Mouse (Mus musculus) intestine, embryonic 14.5 days (tissue): ENCODE data around the gene Chrm3. TPM values are rescaled to one million over a fixed set of nuclear protein-coding genes. Genes with fewer than 3 reads are reported as not detected.

Source experiments
- ATAC-seq: fragments of 200-750 bp; cut with Nextera tagmentation; replicated peaks from 2 replicates; pipeline ENCODE4 v1.8.0; 2017; ENCODE audit warnings: low read depth, moderate number of reproducible peaks, moderate TSS enrichment, moderate library complexity; ENCODE audit not compliant: low FRiP score, low TSS enrichment
- DNase-seq: peaks from one replicate; pipeline ENCODE4 v3.0.0-alpha.2; 2018; ENCODE audit warnings: low spot score
- H3K27ac ChIP-seq: fragments of 300-500 bp; sonication (generic); 2 replicates; pipeline ENCODE4 v1.5.1; 2014; ENCODE audit warnings: low read depth, mild to moderate bottlenecking, control low read depth
- H3K27me3 ChIP-seq: fragments of 300-500 bp; sonication (generic); replicated peaks from 2 replicates; pipeline ENCODE4 v1.6.1; 2014; ENCODE audit warnings: low read length, control low read depth; ENCODE audit not compliant: control insufficient read depth, insufficient read depth
- H3K36me3 ChIP-seq: fragments of 300-500 bp; sonication (generic); 2 replicates; pipeline ENCODE4 v1.6.1; 2014; ENCODE audit warnings: low read length, control low read depth; ENCODE audit not compliant: control insufficient read depth, insufficient read depth
- H3K4me1 ChIP-seq: fragments of 300-500 bp; sonication (generic); replicated peaks from 2 replicates; pipeline ENCODE4 v1.6.1; 2014; ENCODE audit warnings: low read length, control low read depth, mixed read lengths; ENCODE audit not compliant: control insufficient read depth, insufficient read depth
- H3K4me2 ChIP-seq: fragments of 300-500 bp; sonication (generic); 2 replicates; pipeline ENCODE4 v1.6.1; 2014; ENCODE audit warnings: low read length
- H3K4me3 ChIP-seq: fragments of 300-500 bp; sonication (generic); 2 replicates; pipeline ENCODE4 v1.5.1; 2014; ENCODE audit warnings: low read depth, low read length, control low read depth, mixed read lengths
- H3K9ac ChIP-seq: fragments of 300-500 bp; sonication (generic); 2 replicates; pipeline ENCODE4 v1.6.1; 2014; ENCODE audit warnings: mild to moderate bottlenecking, low read length
- H3K9me3 ChIP-seq: fragments of 300-500 bp; sonication (generic); 2 replicates; pipeline ENCODE4 v1.6.1; 2016; ENCODE audit warnings: low read length, control low read depth; ENCODE audit not compliant: control insufficient read depth
- WGBS: fragments of 180-500 bp; shearing (Covaris S2); extraction: QIAGEN DNeasy Blood & Tissue Kit; methylation state at CpG from one replicate; pipeline ENCODE4 v1.1.7; 2014; 5-methylcytosine and 5-hydroxymethylcytosine counted together
- polyA plus RNA-seq: library from polyadenylated mRNA; unstranded; fragments of >200 nt; fragmentation: Nextera tagmentation; extraction: Ambion mirVana; gene quantifications from 2 replicates; pipeline ENCODE4 v1.2.1, GENCODE M21; 2014

The Chrm3 gene
- polyA plus RNA-seq, 1 experiment from 2014 or later, result 1.6 TPM

GRCm38 (mm10) chr13:10344362-10344761 lies 16.3 kb downstream of the Chrm3 start:
- Histone ChIP-seq H3K36me3 (no peaks in the 10 kb centered on the region), H3K27me3 (no peaks in the 10 kb centered on the region), H3K4me2 (no peak overlapping the region), H3K4me3 (no peak overlapping the region), H3K9me3 (no peaks in the 10 kb centered on the region), H3K9ac (no peak overlapping the region), H3K27ac (no peak overlapping the region), H3K4me1 (no peaks in the 10 kb centered on the region)
- DNase-seq, result no peak
- ATAC-seq, result no peak
- WGBS, result 72% methylated on average over 5 of the region's 5 CpGs

GRCm38 (mm10) chr13:10335558-10335957 lies 25.1 kb downstream of the Chrm3 start:
- Histone ChIP-seq H3K4me3 (no peak overlapping the region), H3K4me1 (no peaks in the 10 kb centered on the region), H3K9ac (no peak overlapping the region), H3K27me3 (no peaks in the 10 kb centered on the region), H3K4me2 (no peak overlapping the region), H3K27ac (no peak overlapping the region), H3K36me3 (no peaks in the 10 kb centered on the region), H3K9me3 (no peaks in the 10 kb centered on the region)
- DNase-seq (no peak), ATAC-seq (no peak)

DNA sequence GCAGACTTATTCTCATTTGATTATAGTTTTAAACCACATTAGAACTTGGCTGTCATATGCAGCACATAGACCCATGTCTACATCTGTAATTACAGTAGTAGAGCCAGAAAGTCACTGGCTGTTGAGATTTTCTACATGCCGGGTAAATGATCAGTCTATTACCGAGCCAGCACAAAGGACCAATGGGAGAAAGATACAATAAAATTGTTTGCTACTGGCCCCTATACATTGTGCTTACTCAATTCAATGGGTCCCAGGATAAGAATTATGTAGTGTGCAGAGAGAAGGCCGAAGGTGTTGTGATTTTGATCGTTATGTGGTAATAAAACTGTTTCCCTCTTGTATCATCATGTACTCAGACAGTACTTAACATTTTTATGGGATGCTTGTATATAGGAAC lies 27.9 kb downstream of the Chrm3 start:
- H3K4me1 ChIP-seq, result no peaks in the 10 kb centered on the region
- H3K9me3 ChIP-seq, result no peaks in the 10 kb centered on the region
- ATAC-seq (no peak), DNase-seq (no peak)
- H3K9ac ChIP-seq, result no peak overlapping the region
- no peaks in the 10 kb centered on the region for H3K36me3 ChIP-seq
- H3K27ac ChIP-seq, result no peak overlapping the region
- no peaks in the 10 kb centered on the region for H3K27me3 ChIP-seq
- H3K4me3 ChIP-seq, result no peak overlapping the region
- 78% methylated on average over 4 of the region's 4 CpGs for WGBS
- no peak overlapping the region for H3K4me2 ChIP-seq

DNA sequence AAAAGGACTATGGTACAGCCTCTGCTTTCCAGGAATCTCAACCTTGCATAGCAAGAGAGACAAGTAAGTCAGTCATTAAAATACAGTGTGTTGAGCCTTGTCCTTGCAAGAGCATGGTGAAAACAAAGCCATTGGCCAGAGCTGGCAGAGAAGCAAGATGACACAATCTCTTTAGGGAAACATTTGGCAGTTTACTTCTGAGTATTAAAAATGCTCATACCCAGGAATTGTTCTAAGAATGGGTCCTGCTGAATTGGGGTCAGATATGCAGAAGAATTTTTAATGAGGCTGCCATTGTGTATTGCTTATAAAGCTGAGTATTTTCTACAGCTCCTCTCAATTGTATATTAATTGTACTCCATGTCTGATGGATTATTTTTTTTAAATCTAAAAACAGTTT lies 50.8 kb downstream of the Chrm3 start:
- DNase-seq (no peak), ATAC-seq (no peak)
- Histone ChIP-seq H3K27ac (no peak overlapping the region), H3K9me3 (no peaks in the 10 kb centered on the region), H3K9ac (no peak overlapping the region), H3K27me3 (no peaks in the 10 kb centered on the region), H3K4me1 (no peaks in the 10 kb centered on the region), H3K4me3 (no peak overlapping the region), H3K4me2 (no peak overlapping the region), H3K36me3 (no peaks in the 10 kb centered on the region)

GRCm38 (mm10) chr13:10295160-10295559 lies 65.5 kb downstream of the Chrm3 start:
- Histone ChIP-seq H3K9ac (no peak overlapping the region), H3K9me3 (no peaks in the 10 kb centered on the region), H3K27ac (no peak overlapping the region), H3K4me1 (no peaks in the 10 kb centered on the region), H3K27me3 (no peaks in the 10 kb centered on the region), H3K36me3 (no peaks in the 10 kb centered on the region), H3K4me3 (no peak overlapping the region), H3K4me2 (no peak overlapping the region)
- WGBS, result 75% methylated on average over 2 of the region's 2 CpGs
- DNase-seq, result no peak
- no peak for ATAC-seq

DNA sequence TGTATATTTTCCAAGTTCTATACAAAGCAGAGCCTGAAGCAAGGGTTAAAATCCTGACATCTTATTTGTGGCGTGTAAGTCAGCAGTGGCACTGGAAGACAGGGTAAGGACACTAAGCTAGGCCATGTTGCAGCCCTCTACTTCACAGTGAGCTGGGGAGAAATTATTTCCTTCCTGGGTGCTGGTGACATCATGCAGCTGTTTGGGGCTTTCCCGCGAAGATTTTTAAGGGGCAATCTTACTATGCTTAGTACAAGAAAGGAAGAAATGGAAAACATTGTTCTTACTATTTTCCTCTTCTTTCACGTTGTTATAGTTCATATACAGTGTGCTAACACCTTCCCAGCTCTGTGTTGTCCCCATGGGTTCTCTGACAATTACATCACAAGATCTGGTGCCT lies 76.3 kb downstream of the Chrm3 start:
- Histone ChIP-seq H3K4me1 (no peaks in the 10 kb centered on the region), H3K9ac (no peak overlapping the region), H3K9me3 (no peaks in the 10 kb centered on the region), H3K27me3 (no peaks in the 10 kb centered on the region), H3K27ac (no peak overlapping the region), H3K4me2 (no peak overlapping the region), H3K36me3 (no peaks in the 10 kb centered on the region), H3K4me3 (no peak overlapping the region)
- 79% methylated on average over 4 of the region's 4 CpGs for WGBS
- DNase-seq, result no peak
- no peak for ATAC-seq

- Histone ChIP-seq H3K9ac (no peak overlapping the region), H3K36me3 (no peaks in the 10 kb centered on the region), H3K27me3 (no peaks in the 10 kb centered on the region), H3K27ac (no peak overlapping the region), H3K9me3 (no peaks in the 10 kb centered on the region), H3K4me2 (no peak overlapping the region), H3K4me3 (no peak overlapping the region), H3K4me1 (no peaks in the 10 kb centered on the region)
- WGBS, result 84% methylated on average over 1 of the region's 1 CpGs
- ATAC-seq (no peak), DNase-seq (no peak)
Observed at GRCm38 (mm10) chr13:10274907-10275306, 85.7 kb downstream of the Chrm3 start.

DNA sequence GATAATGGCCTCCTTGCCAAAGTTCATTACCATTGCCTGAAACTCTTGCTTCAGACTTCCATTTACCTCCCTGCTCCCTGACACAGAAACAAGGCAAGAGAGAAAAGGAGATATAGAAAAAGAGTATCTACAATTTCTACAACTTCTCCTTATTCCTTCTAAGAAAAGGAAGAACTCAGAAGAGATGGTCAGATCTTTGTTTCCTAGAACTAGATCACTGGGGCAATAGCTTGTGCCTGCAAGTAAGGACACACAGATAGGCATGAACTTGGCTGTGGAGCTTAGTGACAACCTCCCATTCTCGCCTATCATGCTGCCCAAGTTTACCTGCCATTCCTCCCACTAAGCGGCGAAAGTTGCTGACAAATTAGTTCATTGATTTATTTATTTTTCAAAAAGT lies 96.9 kb downstream of the Chrm3 start:
- H3K9me3 ChIP-seq, result no peaks in the 10 kb centered on the region
- no peaks in the 10 kb centered on the region for H3K4me1 ChIP-seq
- no peak overlapping the region for H3K4me3 ChIP-seq
- no peak overlapping the region for H3K9ac ChIP-seq
- no peak overlapping the region for H3K4me2 ChIP-seq
- no peaks in the 10 kb centered on the region for H3K27me3 ChIP-seq
- ATAC-seq (no peak), DNase-seq (no peak)
- no peaks in the 10 kb centered on the region for H3K36me3 ChIP-seq
- WGBS, result 84% methylated on average over 3 of the region's 3 CpGs
- H3K27ac ChIP-seq, result no peak overlapping the region

- DNase-seq (no peak), ATAC-seq (no peak)
- Histone ChIP-seq H3K27ac (no peak overlapping the region), H3K4me2 (no peak overlapping the region), H3K4me1 (no peaks in the 10 kb centered on the region), H3K27me3 (no peaks in the 10 kb centered on the region), H3K9ac (no peak overlapping the region), H3K4me3 (no peak overlapping the region), H3K36me3 (no peaks in the 10 kb centered on the region), H3K9me3 (no peaks in the 10 kb centered on the region)
Observed at GRCm38 (mm10) chr13:10253049-10253448, 107.6 kb downstream of the Chrm3 start.
